Mouse (Mus musculus) frontal cortex, postnatal 14 days (tissue): ENCODE measurements around the gene 3110082J24Rik.
A peak's percentile ranks its signal among the peaks of the same experiment; 100 is the strongest.

Source experiments
- DNase-seq, 2 experiments: peaks; one replicate each; pipeline ENCODE4 v3.0.0; 2022; ENCODE audit warnings: low spot score in 2 of 2

The 3110082J24Rik gene

GRCm38 (mm10) chr5:30118018-30118417 is 12.1 kb upstream of the 3110082J24Rik start:
- DNase-seq, result no peak

- DNase-seq, result no peak
Observed at GRCm38 (mm10) chr5:30115718-30116117, 9.8 kb upstream of the 3110082J24Rik start.

- no peak for DNase-seq
Observed at GRCm38 (mm10) chr5:30114761-30115140, 8.9 kb upstream of the 3110082J24Rik start.

- peak; percentile 60 to 63 for DNase-seq
Observed at GRCm38 (mm10) chr5:30113881-30114760, 8.2 kb upstream of the 3110082J24Rik start.

- no peak for DNase-seq
Observed at GRCm38 (mm10) chr5:30112533-30113068, 6.7 kb upstream of the 3110082J24Rik start.

- DNase-seq, result no peak
Observed at GRCm38 (mm10) chr5:30111771-30112170, 5.9 kb upstream of the 3110082J24Rik start.

- peak in 1 of 2 experiments; percentile 59 for DNase-seq
Observed at GRCm38 (mm10) chr5:30111126-30111525, 5.2 kb upstream of the 3110082J24Rik start.

GRCm38 (mm10) chr5:30110371-30111060 is 4.6 kb upstream of the 3110082J24Rik start:
- DNase-seq, result no peak

GRCm38 (mm10) chr5:30109899-30110298 is 4.0 kb upstream of the 3110082J24Rik start:
- no peak for DNase-seq

GRCm38 (mm10) chr5:30108233-30108632 is 2.3 kb upstream of the 3110082J24Rik start:
- no peak for DNase-seq

- DNase-seq, result no peak
Observed at GRCm38 (mm10) chr5:30107611-30108041, 1.7 kb upstream of the 3110082J24Rik start.

GRCm38 (mm10) chr5:30107186-30107585 is 1.3 kb upstream of the 3110082J24Rik start:
- no peak for DNase-seq

- DNase-seq, result no peak
Observed at GRCm38 (mm10) chr5:30106756-30107155, 870 bp upstream of the 3110082J24Rik start.

- no peak for DNase-seq
Observed at GRCm38 (mm10) chr5:30104841-30105667, 832 bp downstream of the 3110082J24Rik start, which contains the start of gene Garem2. TSS of gene Garem2 (plus strand) at chr5:30105161.

- DNase-seq, result no peak
Observed at GRCm38 (mm10) chr5:30104339-30104738, 1.5 kb downstream of the 3110082J24Rik start.

GRCm38 (mm10) chr5:30103340-30103739 is 2.5 kb downstream of the 3110082J24Rik start:
- no peak for DNase-seq

GRCm38 (mm10) chr5:30098260-30098659 is 7.6 kb downstream of the 3110082J24Rik start:
- DNase-seq, result no peak

- no peak for DNase-seq
Observed at GRCm38 (mm10) chr5:30095731-30096130, 10.2 kb downstream of the 3110082J24Rik start.

GRCm38 (mm10) chr5:30094399-30094798 is 11.5 kb downstream of the 3110082J24Rik start:
- DNase-seq, result no peak

- no peak for DNase-seq
Observed at GRCm38 (mm10) chr5:30092701-30093100, 13.2 kb downstream of the 3110082J24Rik start.
